Mouse (Mus musculus) G1E (cell line): ENCODE data around the gene Nelfa. TPM values are rescaled to one million over a fixed set of nuclear protein-coding genes. Genes with fewer than 3 reads are reported as not detected.
"Not testable (repeated sequence)": the region's sequence is repeated elsewhere in the genome, so short reads cannot be mapped to it uniquely, and the experiment has no call there.

ENCODE experiments used
- ATAC-seq: 2 replicates; pipeline ENCODE4 v1.8.0; 2016; ENCODE audit warnings: mild to moderate bottlenecking; ENCODE audit not compliant: insufficient number of reproducible peaks, poor library complexity, low FRiP score, severe bottlenecking; ENCODE audit errors: extremely low read depth
- DNase-seq: peaks from one replicate; pipeline ENCODE4 v3.0.0; 2012; ENCODE audit warnings: low spot score
- H3K27me3 ChIP-seq: 2 replicates; pipeline ENCODE4 v1.6.1; 2012; ENCODE audit warnings: mild to moderate bottlenecking, low read length, inconsistent platforms; ENCODE audit not compliant: insufficient read depth
- H3K36me3 ChIP-seq: replicated peaks from 2 replicates; pipeline ENCODE3; 2012; ENCODE audit warnings: mild to moderate bottlenecking, inconsistent platforms
- H3K4me1 ChIP-seq: 2 replicates; pipeline ENCODE4 v1.6.1; 2012; ENCODE audit warnings: low read depth, low read length, inconsistent platforms, mixed read lengths; ENCODE audit not compliant: insufficient read depth
- H3K4me3 ChIP-seq: 2 replicates; pipeline ENCODE4 v1.5.1; 2012; ENCODE audit warnings: low read depth, mild to moderate bottlenecking, inconsistent platforms, low read length, moderate library complexity, mixed read lengths
- H3K9me3 ChIP-seq: replicated peaks from 2 replicates; pipeline ENCODE4 v1.6.1; 2012; ENCODE audit warnings: inconsistent platforms
- CTCF ChIP-seq: IDR thresholded peaks from 2 replicates; pipeline ENCODE4 v1.5.1; 2012; ENCODE audit warnings: low read depth, low read length, inconsistent platforms, mixed read lengths
- GATA1 ChIP-seq: IDR thresholded peaks from 2 replicates; pipeline ENCODE4 v1.6.1; 2012; ENCODE audit warnings: borderline replicate concordance, low read length, inconsistent platforms, mixed read lengths
- GATA2 ChIP-seq: IDR thresholded peaks from 2 replicates; pipeline ENCODE4 v1.6.1; 2012; ENCODE audit warnings: low read depth, low read length, inconsistent platforms, borderline replicate concordance
- POLR2AphosphoS5 ChIP-seq: IDR thresholded peaks from 2 replicates; pipeline ENCODE4 v1.6.1; 2012; ENCODE audit warnings: low read depth, low read length, inconsistent platforms; ENCODE audit not compliant: insufficient replicate concordance
- TAL1 ChIP-seq: conservative IDR thresholded peaks from 2 replicates; pipeline ENCODE4 v1.6.1; 2012; ENCODE audit warnings: low read depth, low read length, inconsistent platforms, mixed read lengths
- polyA plus RNA-seq: library from polyadenylated mRNA; stranded (reverse); fragments of >175 nt; gene quantifications from 2 replicates; pipeline ENCODE4 v1.2.3, GENCODE M21; 2012
- total RNA-seq, 2 experiments: library from RNA; stranded (forward) in 1 of 2; stranded (reverse) in 1 of 2; fragments of 200-1000 nt in 1 of 2; fragments of >200 nt in 1 of 2; fragmentation: Nextera tagmentation in 1 of 2; gene quantifications; 2 replicates each; pipeline ENCODE4 v1.2.3; 2014 to 2017

The Nelfa gene
- total and polyA plus RNA-seq, 3 experiments: 28.7 to 81.6 (median 46.7) TPM

- no peaks in the 10 kb centered on the region for H3K36me3 ChIP-seq
- peaks cover 5% of the 10 kb centered on the region; the same call in 1 of the 2 replicates for H3K27me3 ChIP-seq
- TF ChIP-seq GATA2: no peak
- no peak for TF ChIP-seq GATA1
- DNase-seq (no peak), ATAC-seq (no peak)
- peaks cover 18% of the 10 kb centered on the region for H3K9me3 ChIP-seq
- H3K4me3 ChIP-seq: no peak overlapping the region
- no peaks in the 10 kb centered on the region for H3K4me1 ChIP-seq
These were observed 19.7 kb upstream of the Nelfa start for GRCm38 (mm10) chr5:33955868-33956267.

GRCm38 (mm10) chr5:33954354-33954753, 18.1 kb upstream of the Nelfa start:
- Histone ChIP-seq H3K4me1 (no peaks in the 10 kb centered on the region), H3K27me3 (0 out of 2 replicates have a peak, but pooled peaks cover under 1% of the 10 kb centered on the region), H3K4me3 (no peak overlapping the region), H3K36me3 (no peaks in the 10 kb centered on the region), H3K9me3 (peaks cover 18% of the 10 kb centered on the region)
- no peak for ATAC-seq
- TF ChIP-seq TAL1 (no peak), CTCF (peak; percentile 48; the same call in 1 of the 2 replicates)
- peak; percentile 10 for DNase-seq

GRCm38 (mm10) chr5:33953471-33954185, 17.4 kb upstream of the Nelfa start:
- no peaks in the 10 kb centered on the region for H3K4me1 ChIP-seq
- TF ChIP-seq GATA2 (no peak), POLR2AphosphoS5 (no peak), TAL1 (no peak)
- H3K4me3 ChIP-seq: no peak overlapping the region
- H3K36me3 ChIP-seq: no peaks in the 10 kb centered on the region
- peaks cover 18% of the 10 kb centered on the region for H3K9me3 ChIP-seq
- H3K27me3 ChIP-seq: no peaks in the 10 kb centered on the region
- ATAC-seq (no peak), DNase-seq (no peak)

- no peaks in the 10 kb centered on the region for H3K27me3 ChIP-seq
- peaks cover 11% of the 10 kb centered on the region for H3K9me3 ChIP-seq
- H3K4me1 ChIP-seq: no peaks in the 10 kb centered on the region
- no peak for DNase-seq
- ATAC-seq: no peak
- TF ChIP-seq TAL1: no peak
- no peaks in the 10 kb centered on the region for H3K36me3 ChIP-seq
- no peak overlapping the region for H3K4me3 ChIP-seq
These were observed 12.1 kb upstream of the Nelfa start for GRCm38 (mm10) chr5:33948314-33948713.

GRCm38 (mm10) chr5:33947035-33947434, 10.8 kb upstream of the Nelfa start:
- not testable (repeated sequence) for H3K27me3 ChIP-seq, H3K36me3 ChIP-seq, H3K9me3 ChIP-seq, DNase-seq, H3K4me1 ChIP-seq, ATAC-seq, H3K4me3 ChIP-seq

- Histone ChIP-seq H3K9me3 (peaks cover 13% of the 10 kb centered on the region), H3K4me1 (peaks cover 33% of the 10 kb centered on the region), H3K27me3 (no peaks in the 10 kb centered on the region), H3K4me3 (no peak overlapping the region; the same call in 1 of the 2 replicates), H3K36me3 (peaks cover 30% of the 10 kb centered on the region)
- TF ChIP-seq GATA1 (no peak), CTCF (no peak), POLR2AphosphoS5 (no peak), TAL1 (no peak), GATA2 (no peak)
- DNase-seq: no peak
- ATAC-seq: no peak
These were observed 2.2 kb upstream of the Nelfa start for GRCm38 (mm10) chr5:33938448-33938847.

GRCm38 (mm10) chr5:33937230-33937629, 1.0 kb upstream of the Nelfa start:
- Histone ChIP-seq H3K27me3 (no peaks in the 10 kb centered on the region), H3K36me3 (peaks cover 35% of the 10 kb centered on the region), H3K4me3 (peak overlapping the region; percentile 99), H3K4me1 (peaks cover 40% of the 10 kb centered on the region), H3K9me3 (peaks cover 13% of the 10 kb centered on the region)
- DNase-seq (no peak), ATAC-seq (no peak)
- no peak for TF ChIP-seq TAL1
- TF ChIP-seq CTCF: no peak
- TF ChIP-seq GATA1: no peak
- no peak for TF ChIP-seq GATA2
- TF ChIP-seq POLR2AphosphoS5: no peak
